Mouse (Mus musculus) CH12.LX (cell line): ENCODE data around the gene Ltn1.

Experiments used
- CTCF ChIP-seq, 2 experiments: IDR thresholded peaks in 1 of 2; conservative IDR thresholded peaks in 1 of 2; 2 replicates each; pipeline ENCODE4 v1.5.1; 2011 to 2012; ENCODE audit warnings: low read depth in 2 of 2, low read length in 2 of 2, improper control_type of control experiment in 1 of 2, inconsistent platforms in 1 of 2, mild to moderate bottlenecking in 1 of 2, moderate library complexity in 1 of 2
- EP300 ChIP-seq: IDR thresholded peaks from 2 replicates; pipeline ENCODE4 v1.6.1; 2011; ENCODE audit warnings: low read length, improper control_type of control experiment
- MAFK ChIP-seq: IDR thresholded peaks from 2 replicates; pipeline ENCODE4 v1.6.1; 2011; ENCODE audit warnings: low read length, improper control_type of control experiment; ENCODE audit not compliant: insufficient replicate concordance
- POLR2A ChIP-seq: IDR thresholded peaks from 2 replicates; pipeline ENCODE4 v1.6.1; 2011; ENCODE audit warnings: low read depth, mild to moderate bottlenecking, improper control_type of control experiment, low read length
- UBTF ChIP-seq: IDR thresholded peaks from 2 replicates; pipeline ENCODE4 v1.6.1; 2012; ENCODE audit warnings: low read depth, mild to moderate bottlenecking, inconsistent platforms, low read length, improper control_type of control experiment, moderate library complexity
- USF2 ChIP-seq: conservative IDR thresholded peaks from 2 replicates; pipeline ENCODE4 v1.6.1; 2011; ENCODE audit warnings: low read depth, low read length, improper control_type of control experiment

DNA sequence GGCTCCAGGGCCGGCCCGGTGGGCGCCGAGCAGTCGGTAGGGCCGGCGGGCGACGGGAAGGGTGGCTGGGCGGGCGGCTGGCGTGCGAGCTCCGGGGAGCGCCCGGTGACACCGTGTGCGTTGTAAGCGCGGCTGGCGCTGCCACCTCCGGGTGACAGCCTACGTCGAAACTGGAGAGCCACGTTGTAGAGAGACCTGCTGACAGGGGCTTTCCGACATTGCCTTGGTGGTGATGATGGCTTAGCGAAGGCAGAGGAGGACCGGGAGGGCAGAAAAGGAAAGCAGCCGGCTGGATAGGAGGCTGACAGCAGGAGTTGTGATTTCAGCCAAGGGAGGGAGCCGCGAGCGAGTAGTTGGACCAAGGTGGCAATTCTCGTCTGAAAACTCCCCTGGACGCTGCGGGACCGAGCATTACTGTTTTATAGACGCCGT is 22.8 kb upstream of the Ltn1 start:
- TF ChIP-seq CTCF (conservative IDR thresholded peaks at IDR 0.05 in 1 of 2, IDR thresholded peaks at IDR 0.05 in 1 of 2; ENCODE audit: low read depth in 2 of 2, low read length in 2 of 2) (no peak), MAFK (no peak), UBTF (no peak), POLR2A (no peak), USF2 (no peak), EP300 (no peak)
